Mouse (Mus musculus) stomach, postnatal 0 days (tissue): ENCODE measurements around the gene Smc5.

Experiments
- CTCF ChIP-seq: IDR thresholded peaks from 2 replicates; pipeline ENCODE4 v1.5.1; 2016; ENCODE audit warnings: antibody characterized with exemption, low read depth, mild to moderate bottlenecking, moderate library complexity
- EP300 ChIP-seq: optimal IDR thresholded peaks from 2 replicates; pipeline ENCODE3; 2016; ENCODE audit warnings: antibody characterized with exemption

GRCm38 (mm10) chr19:23168899-23169658 is 104.6 kb downstream of the Smc5 start:
- TF ChIP-seq CTCF (no peak), EP300 (no peak)
